Mouse (Mus musculus) heart, adult 2 months (tissue): ENCODE measurements around the gene Gm20518.

Source experiments
- CTCF ChIP-seq: fragments of 200-600 bp; IDR thresholded peaks from 2 replicates; pipeline ENCODE4 v1.8.1; 2022; ENCODE audit warnings: antibody characterized with exemption, mild to moderate bottlenecking, moderate library complexity
- POLR2A ChIP-seq: fragments of 200-500 bp; IDR thresholded peaks from 2 replicates; pipeline ENCODE4 v1.6.1; 2011; ENCODE audit warnings: mild to moderate bottlenecking, low read depth, low read length, control low read depth; ENCODE audit not compliant: insufficient read depth

GRCm38 (mm10) chr16:17853263-17853662, 38.2 kb downstream of the Gm20518 start:
- TF ChIP-seq CTCF = no peak
- TF ChIP-seq POLR2A = no peak
